Mouse (Mus musculus): ENCODE measurements around the gene Ube2f. TPM values are rescaled to one million over a fixed set of nuclear protein-coding genes. Genes with fewer than 3 reads are reported as not detected.

Ube2f gene
- polyA plus RNA-seq, 1 experiment from 2014 or later, result 66.3 TPM

DNA sequence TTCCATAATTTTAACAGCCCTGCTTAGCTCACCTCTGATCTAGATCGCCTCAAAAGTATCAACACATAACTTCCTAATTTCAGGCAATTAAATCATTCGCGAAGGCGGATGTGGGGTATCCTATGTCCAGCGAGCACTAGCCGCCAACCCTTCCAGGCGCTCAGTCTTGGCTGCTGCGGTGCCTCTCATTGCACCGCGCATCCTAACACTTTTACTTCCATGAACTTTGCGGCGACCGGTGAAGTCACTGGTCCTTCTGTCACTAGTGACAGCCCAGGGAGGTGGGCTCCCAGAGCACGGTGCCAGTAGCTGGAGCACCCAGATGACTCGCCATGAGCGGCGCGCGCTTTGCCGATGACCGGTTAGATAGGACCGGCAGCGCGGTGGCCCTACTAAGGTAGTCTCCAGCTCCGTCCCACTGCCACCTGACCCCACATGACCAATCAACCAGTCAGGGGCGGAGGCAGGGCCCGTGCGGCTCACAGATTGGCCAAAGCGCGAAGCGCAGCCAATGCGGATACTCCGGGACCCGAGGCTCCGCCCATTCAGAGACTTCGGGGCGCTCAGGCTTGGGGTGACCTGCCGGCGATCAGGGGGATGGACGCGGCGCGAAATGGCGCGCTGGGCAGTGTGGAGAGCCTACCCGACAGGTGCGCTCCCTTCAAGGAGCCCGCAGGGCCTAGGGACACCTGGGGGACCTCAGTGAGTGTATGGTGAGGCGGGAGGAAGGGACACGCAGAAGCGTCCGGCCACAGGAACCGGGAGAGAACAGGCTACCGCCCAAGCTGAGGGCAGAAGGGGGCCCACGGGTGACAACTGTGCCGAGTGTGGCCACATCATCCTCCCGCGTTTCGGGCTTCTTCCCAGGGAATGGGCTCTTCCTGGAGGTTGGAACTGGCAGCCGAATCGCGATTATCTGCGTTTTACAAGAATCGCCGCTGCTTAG lies 48.0 kb downstream of the Ube2f start, which contains the start of gene Scly:
Gene Scly (plus strand): TSS at position 540 of the 946 bp plus-strand sequence.
- Histone ChIP-seq H3K36me3 (ENCODE audit: control insufficient read depth, insufficient read depth) (no peaks in the 10 kb centered on the region; the same call in 1 of the 2 replicates), H3K27ac (ENCODE audit: low read length) (peak within 1 kb of the TSS; percentile 52), H3K9me3 (replicated peaks; ENCODE audit: control insufficient read depth, low read length) (no peaks in the 10 kb centered on the region), H3K4me1 (ENCODE audit: control insufficient read depth, low read depth, low read length) (peaks cover 28% of the 10 kb centered on the region), H3K9ac (ENCODE audit: low read depth, low read length) (peak within 1 kb of the TSS; percentile 92), H3K4me3 (ENCODE audit: low read depth, low read length) (peak within 1 kb of the TSS; percentile 92), H3K4me2 (ENCODE audit: low read depth, low read length) (peak within 1 kb of the TSS; percentile 92), H3K27me3 (ENCODE audit: control insufficient read depth, insufficient read depth, low read depth, low read length) (no peaks in the 10 kb centered on the region)
- peak; percentile 100 for ATAC-seq (ENCODE audit: low read depth)
- under 1% methylated on average over 63 of the region's 65 CpGs for WGBS (ENCODE audit: insufficient replicate concordance)

DNA sequence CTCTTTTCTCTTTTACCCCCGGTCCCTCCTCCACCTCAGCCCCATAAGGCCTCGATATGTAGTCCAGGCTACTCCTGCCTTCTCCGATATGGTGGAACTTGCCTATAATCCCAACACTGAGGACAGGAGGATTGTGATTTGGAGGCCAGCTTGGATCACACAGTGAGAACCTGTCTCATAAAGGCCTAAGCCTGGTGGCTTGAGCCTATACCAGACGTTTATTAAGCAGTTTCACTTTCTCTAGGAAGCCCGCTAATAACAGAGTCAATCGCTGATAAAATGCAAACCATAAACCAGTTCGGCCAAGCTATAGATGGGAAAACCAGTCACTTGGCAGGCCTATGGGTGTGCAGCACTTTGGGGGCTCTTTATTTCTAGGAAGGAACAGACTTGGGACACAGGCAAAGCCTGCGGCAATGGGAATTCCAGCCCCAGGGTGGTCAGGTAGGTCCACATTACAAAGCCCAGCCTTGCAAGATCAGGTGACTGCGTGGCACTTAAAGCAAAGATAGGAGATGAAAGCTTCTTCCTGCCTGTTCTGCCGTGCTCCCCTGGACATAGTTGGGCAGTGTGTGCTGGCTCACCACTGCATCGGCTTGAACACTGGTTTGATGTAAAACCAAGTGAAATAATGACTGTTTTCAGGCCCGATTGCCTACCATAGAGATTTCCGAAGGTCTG lies 49.1 kb downstream of the Ube2f start:
- ATAC-seq (ENCODE audit: low read depth), result no peak
- Histone ChIP-seq H3K9ac (ENCODE audit: low read depth, low read length) (peak overlapping the region; percentile 92), H3K4me3 (ENCODE audit: low read depth, low read length) (peak overlapping the region; percentile 92), H3K9me3 (replicated peaks; ENCODE audit: control insufficient read depth, low read length) (no peaks in the 10 kb centered on the region), H3K27me3 (ENCODE audit: control insufficient read depth, insufficient read depth, low read depth, low read length) (no peaks in the 10 kb centered on the region), H3K4me1 (ENCODE audit: control insufficient read depth, low read depth, low read length) (peaks cover 28% of the 10 kb centered on the region), H3K36me3 (ENCODE audit: control insufficient read depth, insufficient read depth) (no peaks in the 10 kb centered on the region; the same call in 1 of the 2 replicates), H3K27ac (ENCODE audit: low read length) (peak overlapping the region; percentile 32), H3K4me2 (ENCODE audit: low read depth, low read length) (peak overlapping the region; percentile 63)
- WGBS (ENCODE audit: insufficient replicate concordance), result 45% methylated on average over 13 of the region's 13 CpGs

DNA sequence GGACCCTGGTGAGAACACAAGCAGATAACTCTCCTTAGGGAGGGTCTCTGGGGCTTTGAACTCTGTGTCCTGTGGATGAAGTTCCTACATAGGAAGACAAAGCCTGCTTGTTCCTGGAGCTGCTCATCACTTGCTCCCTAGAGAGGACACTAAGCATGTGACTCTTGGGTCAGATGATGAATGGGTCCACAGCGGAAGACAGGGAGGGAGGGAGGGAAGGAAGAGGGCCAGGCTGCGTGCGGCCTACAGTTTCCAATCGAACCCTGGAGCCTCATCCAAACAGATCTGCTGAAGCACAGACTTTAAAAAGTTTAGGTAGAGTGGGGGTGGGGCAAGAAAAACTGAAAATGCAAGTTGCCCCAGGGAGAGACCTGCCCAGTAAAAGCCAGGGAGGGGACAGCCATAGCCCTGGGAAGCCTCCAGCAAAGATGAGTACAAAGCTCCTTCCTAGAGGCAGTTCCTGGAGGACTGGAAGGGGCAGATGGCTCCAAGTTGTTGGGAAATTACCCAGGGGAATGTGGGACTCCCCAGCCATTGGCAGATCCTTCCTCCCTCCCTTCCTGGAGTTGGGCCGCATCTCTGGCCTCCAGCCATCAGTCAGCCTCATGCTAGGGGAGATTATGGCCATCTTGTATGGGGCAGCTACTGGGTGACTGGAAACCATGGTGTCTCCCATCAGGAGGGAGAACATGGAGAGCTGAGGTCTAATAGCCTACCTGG lies 49.8 kb downstream of the Ube2f start:
- Histone ChIP-seq H3K4me3 (ENCODE audit: low read depth, low read length) (peak overlapping the region; percentile 92), H3K9ac (ENCODE audit: low read depth, low read length) (peak overlapping the region; percentile 92; the same call in 1 of the 2 replicates), H3K27ac (ENCODE audit: low read length) (peak overlapping the region; percentile 61), H3K4me1 (ENCODE audit: control insufficient read depth, low read depth, low read length) (peaks cover 28% of the 10 kb centered on the region), H3K27me3 (ENCODE audit: control insufficient read depth, insufficient read depth, low read depth, low read length) (no peaks in the 10 kb centered on the region), H3K4me2 (ENCODE audit: low read depth, low read length) (peak overlapping the region; percentile 63), H3K9me3 (replicated peaks; ENCODE audit: control insufficient read depth, low read length) (no peaks in the 10 kb centered on the region), H3K36me3 (ENCODE audit: control insufficient read depth, insufficient read depth) (peaks cover 1% of the 10 kb centered on the region)
- ATAC-seq (ENCODE audit: low read depth), result no peak
- WGBS (ENCODE audit: insufficient replicate concordance), result 81% methylated on average over 5 of the region's 5 CpGs

DNA sequence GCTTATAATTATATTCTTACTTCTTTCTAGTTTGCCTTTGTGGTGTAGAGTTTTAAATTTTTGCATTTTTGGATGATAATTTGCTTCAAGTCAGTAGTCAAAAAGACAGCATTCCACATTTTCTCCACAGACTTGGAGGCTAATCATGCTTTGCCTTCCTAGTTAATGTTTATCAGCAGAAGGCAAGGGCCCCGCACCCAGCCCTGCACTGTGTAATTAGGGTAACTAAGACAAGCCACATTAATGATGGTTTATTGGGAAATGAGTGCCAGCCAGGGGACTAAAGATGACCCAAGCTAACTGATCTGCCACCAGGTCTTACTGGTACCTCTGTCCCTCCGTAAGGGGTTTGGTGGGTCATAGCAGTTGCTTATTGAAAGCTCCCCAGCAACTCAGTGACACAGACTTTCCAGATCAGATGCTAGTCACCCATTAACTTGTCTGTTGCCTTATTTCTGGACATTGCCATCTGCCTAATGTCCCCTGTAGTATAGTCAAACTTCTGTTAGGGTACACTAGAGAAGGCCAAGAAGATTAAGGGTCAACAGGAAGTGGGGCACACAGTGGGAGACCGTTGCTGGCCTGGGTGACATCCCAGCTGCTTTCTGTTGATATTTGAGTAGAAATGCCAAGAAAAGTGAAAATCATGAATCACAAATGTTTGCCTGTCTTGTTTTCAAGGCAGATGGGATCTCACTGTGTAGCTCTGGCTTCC lies 51.3 kb downstream of the Ube2f start:
- no peak overlapping the region for H3K9ac ChIP-seq (ENCODE audit: low read depth, low read length)
- no peaks in the 10 kb centered on the region for H3K27me3 ChIP-seq (ENCODE audit: control insufficient read depth, insufficient read depth, low read depth, low read length)
- H3K36me3 ChIP-seq (ENCODE audit: control insufficient read depth, insufficient read depth), result peaks cover 12% of the 10 kb centered on the region
- H3K4me2 ChIP-seq (ENCODE audit: low read depth, low read length), result no peak overlapping the region; the same call in 1 of the 2 replicates
- WGBS (ENCODE audit: insufficient replicate concordance), result 46% methylated on average over 3 of the region's 3 CpGs
- peak overlapping the region; percentile 80 for H3K27ac ChIP-seq (ENCODE audit: low read length)
- no peaks in the 10 kb centered on the region for H3K9me3 ChIP-seq (replicated peaks; ENCODE audit: control insufficient read depth, low read length)
- no peak for ATAC-seq (ENCODE audit: low read depth)
- no peak overlapping the region for H3K4me3 ChIP-seq (ENCODE audit: low read depth, low read length)
- peaks cover 28% of the 10 kb centered on the region for H3K4me1 ChIP-seq (ENCODE audit: control insufficient read depth, low read depth, low read length)

DNA sequence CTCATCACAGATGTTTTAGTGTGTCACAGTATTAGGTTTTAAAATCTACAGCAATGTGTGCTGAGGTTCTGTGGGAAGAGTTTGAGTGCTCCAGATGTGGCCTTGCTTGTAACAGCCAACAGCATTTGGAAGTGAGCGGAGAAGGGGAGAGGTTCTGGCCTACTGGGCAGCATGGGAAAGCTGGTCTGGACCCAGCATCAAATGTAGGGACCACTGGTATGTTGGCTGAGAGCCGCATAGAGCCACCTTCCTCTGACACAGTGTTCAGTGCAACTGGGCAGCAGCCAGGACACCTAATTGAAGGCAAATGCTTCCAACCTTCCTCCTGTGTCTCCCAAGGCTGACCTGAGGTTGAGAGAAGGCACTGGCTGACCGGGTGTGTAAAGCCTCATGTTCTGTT lies 51.9 kb downstream of the Ube2f start:
- Histone ChIP-seq H3K9ac (ENCODE audit: low read depth, low read length) (no peak overlapping the region), H3K36me3 (ENCODE audit: control insufficient read depth, insufficient read depth) (peaks cover 15% of the 10 kb centered on the region), H3K4me1 (ENCODE audit: control insufficient read depth, low read depth, low read length) (peaks cover 28% of the 10 kb centered on the region), H3K27ac (ENCODE audit: low read length) (peak overlapping the region; percentile 80), H3K4me3 (ENCODE audit: low read depth, low read length) (no peak overlapping the region), H3K4me2 (ENCODE audit: low read depth, low read length) (no peak overlapping the region; the same call in 1 of the 2 replicates), H3K27me3 (ENCODE audit: control insufficient read depth, insufficient read depth, low read depth, low read length) (no peaks in the 10 kb centered on the region), H3K9me3 (replicated peaks; ENCODE audit: control insufficient read depth, low read length) (no peaks in the 10 kb centered on the region)
- ATAC-seq (ENCODE audit: low read depth), result no peak
- 82% methylated on average over 3 of the region's 3 CpGs for WGBS (ENCODE audit: insufficient replicate concordance)

DNA sequence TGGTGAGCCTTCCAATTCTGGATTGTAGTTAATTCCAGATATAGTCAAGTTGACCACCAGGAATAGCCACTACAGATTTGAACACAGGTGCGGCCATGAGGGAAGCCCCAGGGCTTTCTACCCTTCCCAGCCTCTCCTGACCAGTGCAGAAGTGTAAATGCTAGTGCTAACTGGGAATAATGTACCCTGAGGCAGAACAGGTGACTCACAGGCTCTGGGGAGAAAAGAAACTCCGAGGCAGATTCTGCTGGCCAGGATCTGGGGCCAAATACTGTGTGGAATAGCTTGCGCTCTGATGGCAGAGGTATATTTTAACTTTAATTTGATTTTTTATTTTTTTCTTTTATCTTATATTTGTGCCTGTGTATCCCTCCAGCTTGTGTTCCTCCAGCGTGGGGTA lies 54.5 kb downstream of the Ube2f start:
- Histone ChIP-seq H3K36me3 (ENCODE audit: control insufficient read depth, insufficient read depth) (peaks cover 38% of the 10 kb centered on the region), H3K27me3 (ENCODE audit: control insufficient read depth, insufficient read depth, low read depth, low read length) (no peaks in the 10 kb centered on the region), H3K9ac (ENCODE audit: low read depth, low read length) (no peak overlapping the region), H3K4me3 (ENCODE audit: low read depth, low read length) (no peak overlapping the region), H3K9me3 (replicated peaks; ENCODE audit: control insufficient read depth, low read length) (no peaks in the 10 kb centered on the region), H3K27ac (ENCODE audit: low read length) (no peak overlapping the region), H3K4me2 (ENCODE audit: low read depth, low read length) (no peak overlapping the region), H3K4me1 (ENCODE audit: control insufficient read depth, low read depth, low read length) (peaks cover 23% of the 10 kb centered on the region)
- WGBS (ENCODE audit: insufficient replicate concordance), result 86% methylated on average over 4 of the region's 4 CpGs
- ATAC-seq (ENCODE audit: low read depth), result no peak

DNA sequence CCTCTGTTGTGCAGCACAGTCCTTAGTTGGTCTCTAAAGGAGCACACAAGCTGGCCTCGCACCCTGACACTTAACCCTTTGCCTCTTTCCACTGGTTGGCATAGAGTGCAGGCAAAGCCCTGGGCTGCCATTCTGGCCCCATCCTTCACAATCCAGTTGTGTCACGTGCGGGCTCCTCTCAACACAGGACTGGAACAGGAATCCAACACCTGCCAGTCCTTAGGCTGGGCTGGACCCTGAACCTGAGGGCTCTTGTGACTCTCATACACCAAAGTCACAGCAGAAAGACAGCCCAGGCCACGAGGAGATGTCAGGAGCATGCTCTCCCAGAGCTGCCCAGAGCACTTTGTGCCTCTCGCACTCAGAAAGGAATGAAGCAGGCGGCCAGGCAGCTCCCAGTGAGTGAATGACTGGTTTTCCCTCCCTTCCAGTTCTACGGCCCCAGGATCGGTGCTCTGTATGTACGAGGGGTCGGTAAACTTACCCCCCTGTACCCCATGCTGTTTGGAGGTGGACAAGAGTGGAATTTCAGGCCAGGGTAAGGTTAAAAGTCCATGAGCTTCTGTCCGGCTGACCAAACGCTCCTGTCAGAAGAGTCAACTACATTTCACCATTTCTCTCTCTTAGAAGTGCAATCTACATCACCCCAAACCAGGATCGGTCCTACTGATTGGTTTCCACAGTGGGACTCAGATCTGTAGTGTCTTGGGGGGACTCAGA lies 59.4 kb downstream of the Ube2f start:
- Histone ChIP-seq H3K9me3 (replicated peaks; ENCODE audit: control insufficient read depth, low read length) (no peaks in the 10 kb centered on the region), H3K36me3 (ENCODE audit: control insufficient read depth, insufficient read depth) (peaks cover 56% of the 10 kb centered on the region), H3K4me1 (ENCODE audit: control insufficient read depth, low read depth, low read length) (no peaks in the 10 kb centered on the region), H3K9ac (ENCODE audit: low read depth, low read length) (no peak overlapping the region), H3K4me2 (ENCODE audit: low read depth, low read length) (no peak overlapping the region), H3K4me3 (ENCODE audit: low read depth, low read length) (no peak overlapping the region), H3K27ac (ENCODE audit: low read length) (peak overlapping the region; percentile 46; the same call in 1 of the 2 replicates), H3K27me3 (ENCODE audit: control insufficient read depth, insufficient read depth, low read depth, low read length) (no peaks in the 10 kb centered on the region)
- 75% methylated on average over 13 of the region's 13 CpGs for WGBS (ENCODE audit: insufficient replicate concordance)
- ATAC-seq (ENCODE audit: low read depth), result peak; percentile 68

DNA sequence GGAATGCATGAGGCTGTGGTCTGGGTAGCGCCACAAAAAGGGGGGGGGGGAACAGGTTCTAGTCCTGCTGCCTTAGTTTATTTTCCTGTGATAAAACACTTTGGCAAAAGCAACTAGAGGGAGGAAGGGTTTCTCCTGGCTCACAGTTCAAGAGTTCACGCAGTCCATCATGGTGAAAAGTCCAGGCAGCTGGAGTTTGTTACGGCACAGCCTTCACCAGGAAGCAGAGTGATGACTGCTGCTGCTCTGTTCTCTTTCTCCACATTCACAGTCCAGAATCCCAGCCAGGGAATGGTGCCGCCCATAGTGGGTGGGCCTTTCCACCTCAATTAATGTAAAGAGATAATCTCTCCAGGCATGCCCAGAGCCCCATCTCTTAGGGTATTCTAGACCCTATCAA lies 62.2 kb downstream of the Ube2f start:
- no peak overlapping the region for H3K27ac ChIP-seq (ENCODE audit: low read length)
- H3K4me3 ChIP-seq (ENCODE audit: low read depth, low read length), result no peak overlapping the region
- H3K4me2 ChIP-seq (ENCODE audit: low read depth, low read length), result no peak overlapping the region
- H3K27me3 ChIP-seq (ENCODE audit: control insufficient read depth, insufficient read depth, low read depth, low read length), result no peaks in the 10 kb centered on the region
- H3K4me1 ChIP-seq (ENCODE audit: control insufficient read depth, low read depth, low read length), result no peaks in the 10 kb centered on the region
- WGBS (ENCODE audit: insufficient replicate concordance), result 83% methylated on average over 4 of the region's 4 CpGs
- H3K36me3 ChIP-seq (ENCODE audit: control insufficient read depth, insufficient read depth), result peaks cover 38% of the 10 kb centered on the region
- no peaks in the 10 kb centered on the region for H3K9me3 ChIP-seq (replicated peaks; ENCODE audit: control insufficient read depth, low read length)
- ATAC-seq (ENCODE audit: low read depth), result no peak
- H3K9ac ChIP-seq (ENCODE audit: low read depth, low read length), result no peak overlapping the region

All from liver, embryonic 16.5 days (tissue).